Mouse (Mus musculus): ENCODE data around the gene Dhx15. TPM values are rescaled to one million over a fixed set of nuclear protein-coding genes. Genes with fewer than 3 reads are reported as not detected.
A peak's percentile ranks its signal among the peaks of the same experiment; 100 is the strongest.

Dhx15 gene
- polyA plus RNA-seq, 1 experiment from 2014 or later = 141 TPM

- no peaks in the 10 kb centered on the region for H3K36me3 ChIP-seq
- WGBS = 64% methylated on average over 2 of the region's 2 CpGs
- ATAC-seq (ENCODE audit: insufficient number of reproducible peaks, low FRiP score, low TSS enrichment, low read depth) = no peak
Measured at GRCm38 (mm10) chr5:52119822-52120221, 70.5 kb downstream of the Dhx15 start.

GRCm38 (mm10) chr5:52119192-52119591, 71.1 kb downstream of the Dhx15 start:
- WGBS = 43% methylated on average over 2 of the region's 2 CpGs
- H3K4me2 ChIP-seq (replicated peaks) = no peak overlapping the region

More at GRCm38 (mm10) chr5:52119822-52120221, 70.5 kb downstream of the Dhx15 start:
- Histone ChIP-seq H3K27ac (replicated peaks) (no peak overlapping the region), H3K27me3 (peaks cover 17% of the 10 kb centered on the region), H3K4me2 (replicated peaks) (no peak overlapping the region), H3K4me3 (replicated peaks) (no peak overlapping the region), H3K9ac (no peak overlapping the region), H3K9me3 (replicated peaks) (no peaks in the 10 kb centered on the region), H3K4me1 (peaks cover 13% of the 10 kb centered on the region)

DNA sequence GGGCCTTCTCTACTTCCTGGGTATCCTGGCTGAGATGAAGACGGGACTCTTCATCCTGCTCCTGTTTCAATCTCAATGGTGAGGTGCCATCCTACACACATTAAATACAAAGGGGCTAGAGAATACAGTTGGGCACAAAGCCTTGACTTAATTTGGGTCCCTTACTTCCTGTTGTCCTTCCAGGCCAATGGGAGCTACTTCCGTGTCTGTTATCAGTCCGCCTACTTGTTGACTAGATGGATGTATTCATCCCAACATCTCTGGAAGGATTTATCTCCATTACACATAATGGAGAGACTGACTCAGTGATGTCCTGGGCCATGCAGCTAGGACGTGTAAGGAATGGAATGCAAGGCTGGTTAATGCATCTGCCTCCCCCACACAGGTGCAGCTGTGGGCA, 72.5 kb downstream of the Dhx15 start:
- H3K9ac ChIP-seq = no peak overlapping the region
- H3K27me3 ChIP-seq = peaks cover 33% of the 10 kb centered on the region
- H3K4me3 ChIP-seq (replicated peaks) = no peak overlapping the region
- WGBS = 84% methylated on average over 4 of the region's 4 CpGs
- no peak overlapping the region for H3K27ac ChIP-seq (replicated peaks)
- H3K9me3 ChIP-seq (replicated peaks) = no peaks in the 10 kb centered on the region
- H3K4me2 ChIP-seq (replicated peaks) = no peak overlapping the region
- H3K36me3 ChIP-seq = no peaks in the 10 kb centered on the region
- no peak for ATAC-seq (ENCODE audit: insufficient number of reproducible peaks, low FRiP score, low TSS enrichment, low read depth)
- H3K4me1 ChIP-seq = peaks cover 26% of the 10 kb centered on the region

More at GRCm38 (mm10) chr5:52119192-52119591, 71.1 kb downstream of the Dhx15 start:
- H3K4me3 ChIP-seq (replicated peaks) = no peak overlapping the region
- peaks cover 23% of the 10 kb centered on the region for H3K27me3 ChIP-seq
- H3K27ac ChIP-seq (replicated peaks) = no peak overlapping the region
- H3K9ac ChIP-seq = no peak overlapping the region
- no peaks in the 10 kb centered on the region for H3K36me3 ChIP-seq
- H3K9me3 ChIP-seq (replicated peaks) = no peaks in the 10 kb centered on the region
- H3K4me1 ChIP-seq = peaks cover 19% of the 10 kb centered on the region
- ATAC-seq (ENCODE audit: insufficient number of reproducible peaks, low FRiP score, low TSS enrichment, low read depth) = no peak

GRCm38 (mm10) chr5:52116404-52116803, 73.9 kb downstream of the Dhx15 start:
- H3K27me3 ChIP-seq = peaks cover 43% of the 10 kb centered on the region

DNA sequence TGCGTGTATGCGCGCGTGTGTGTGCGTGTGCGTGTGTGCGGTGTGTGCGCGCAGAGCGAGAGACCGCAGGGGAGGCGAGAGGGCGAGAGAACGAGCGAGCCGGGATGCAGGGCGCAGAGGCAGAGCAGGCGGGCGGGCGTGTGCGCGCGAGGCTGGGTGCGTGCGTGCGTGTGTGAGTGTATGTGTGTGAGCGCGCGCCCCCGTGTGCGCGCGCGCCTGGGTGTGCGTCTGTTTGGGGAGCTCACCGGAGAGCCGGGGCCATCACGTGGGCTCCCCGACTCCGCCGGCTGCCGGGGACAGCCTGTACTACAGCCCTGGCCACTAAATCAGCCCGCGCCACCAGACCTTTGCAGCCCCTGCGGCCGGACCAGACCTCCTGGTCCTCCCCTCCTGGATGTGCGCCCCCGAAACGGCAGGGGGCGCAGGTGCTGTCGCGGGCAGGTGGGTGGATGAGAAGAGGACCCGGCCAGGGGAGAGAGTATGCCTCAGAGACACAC, 74.4 kb downstream of the Dhx15 start:
- no peak overlapping the region; the same call in 1 of the 2 replicates for H3K27ac ChIP-seq (replicated peaks)
- H3K4me3 ChIP-seq (replicated peaks) = peak overlapping the region; percentile 75
- H3K36me3 ChIP-seq = no peaks in the 10 kb centered on the region
- ATAC-seq (ENCODE audit: insufficient number of reproducible peaks, low FRiP score, low TSS enrichment, low read depth) = peak; percentile 69
- peak overlapping the region; percentile 31 for H3K9ac ChIP-seq
- H3K27me3 ChIP-seq = peaks cover 44% of the 10 kb centered on the region
- H3K9me3 ChIP-seq (replicated peaks) = no peaks in the 10 kb centered on the region
- peaks cover 33% of the 10 kb centered on the region for H3K4me1 ChIP-seq
- H3K4me2 ChIP-seq (replicated peaks) = peak overlapping the region; percentile 99
- under 1% methylated on average over 52 of the region's 53 CpGs for WGBS

More at GRCm38 (mm10) chr5:52116404-52116803, 73.9 kb downstream of the Dhx15 start:
- H3K4me1 ChIP-seq = peaks cover 33% of the 10 kb centered on the region
- no peak overlapping the region for H3K27ac ChIP-seq (replicated peaks)
- no peaks in the 10 kb centered on the region for H3K9me3 ChIP-seq (replicated peaks)
- H3K36me3 ChIP-seq = no peaks in the 10 kb centered on the region
- no peak overlapping the region for H3K9ac ChIP-seq
- H3K4me3 ChIP-seq (replicated peaks) = peak overlapping the region; percentile 75
- 2% methylated on average over 17 of the region's 17 CpGs for WGBS
- no peak for ATAC-seq (ENCODE audit: insufficient number of reproducible peaks, low FRiP score, low TSS enrichment, low read depth)
- H3K4me2 ChIP-seq (replicated peaks) = peak overlapping the region; percentile 99

- Histone ChIP-seq H3K9ac (peak overlapping the region; percentile 31; the same call in 1 of the 2 replicates), H3K36me3 (no peaks in the 10 kb centered on the region), H3K4me3 (replicated peaks) (peak overlapping the region; percentile 75), H3K9me3 (replicated peaks) (no peaks in the 10 kb centered on the region), H3K4me2 (replicated peaks) (peak overlapping the region; percentile 99), H3K27me3 (peaks cover 54% of the 10 kb centered on the region), H3K27ac (replicated peaks) (no peak overlapping the region), H3K4me1 (peaks cover 33% of the 10 kb centered on the region)
- under 1% methylated on average over 48 of the region's 48 CpGs for WGBS
- ATAC-seq (ENCODE audit: insufficient number of reproducible peaks, low FRiP score, low TSS enrichment, low read depth) = no peak
Measured at GRCm38 (mm10) chr5:52114751-52115451, 75.4 kb downstream of the Dhx15 start.

DNA sequence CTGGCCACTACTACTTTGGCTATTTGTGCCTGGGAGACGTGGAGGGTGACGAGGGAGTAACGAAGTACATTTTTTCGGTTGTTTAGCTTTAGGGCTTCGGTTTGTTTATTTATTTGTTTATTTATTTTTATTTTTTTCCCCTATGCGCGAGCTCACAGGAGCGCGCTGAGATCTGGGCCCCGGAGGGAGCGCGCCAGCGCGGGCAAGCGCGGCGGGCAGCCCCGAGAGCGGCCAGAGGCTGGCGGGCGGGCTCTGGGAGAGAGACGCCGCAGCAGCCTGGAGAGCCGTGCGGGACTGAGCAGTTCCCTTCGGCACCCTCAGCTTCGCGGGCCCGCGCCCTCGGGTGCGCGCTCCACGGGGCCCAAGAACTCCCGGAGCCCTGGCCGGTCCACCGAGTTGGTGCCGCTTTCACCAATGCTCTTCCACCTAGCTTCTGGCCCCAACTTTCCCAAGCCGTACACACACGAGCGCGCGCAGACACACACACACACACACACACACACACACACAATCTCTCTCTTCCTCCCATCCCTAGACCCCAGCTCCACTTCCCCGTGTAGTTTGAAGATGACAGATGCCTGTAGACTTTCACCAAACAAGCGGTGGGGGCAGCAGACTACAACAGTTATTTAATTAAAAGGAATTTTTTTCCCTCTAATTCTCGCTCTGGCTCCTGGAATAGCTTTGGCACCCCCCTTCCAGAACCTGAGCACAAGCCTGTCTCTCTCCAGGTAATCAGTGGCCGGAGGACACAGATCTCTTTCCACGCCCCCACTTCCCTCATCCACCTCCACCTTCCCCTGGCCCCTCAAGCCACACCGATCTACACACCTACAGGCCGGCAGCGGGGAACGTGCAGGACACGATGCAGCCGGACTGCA, 76.2 kb downstream of the Dhx15 start:
- peaks cover 33% of the 10 kb centered on the region for H3K4me1 ChIP-seq
- ATAC-seq (ENCODE audit: insufficient number of reproducible peaks, low FRiP score, low TSS enrichment, low read depth) = peak; percentile 35; the same call in 1 of the 2 replicates
- H3K9ac ChIP-seq = peak overlapping the region; percentile 31
- H3K9me3 ChIP-seq (replicated peaks) = no peaks in the 10 kb centered on the region
- H3K4me3 ChIP-seq (replicated peaks) = peak overlapping the region; percentile 75
- peak overlapping the region; percentile 99 for H3K4me2 ChIP-seq (replicated peaks)
- H3K27ac ChIP-seq (replicated peaks) = no peak overlapping the region
- peaks cover 59% of the 10 kb centered on the region for H3K27me3 ChIP-seq
- H3K36me3 ChIP-seq = no peaks in the 10 kb centered on the region
- WGBS = under 1% methylated on average over 54 of the region's 54 CpGs

- no peak for ATAC-seq (ENCODE audit: insufficient number of reproducible peaks, low FRiP score, low TSS enrichment, low read depth)
- Histone ChIP-seq H3K9me3 (replicated peaks) (no peaks in the 10 kb centered on the region), H3K36me3 (no peaks in the 10 kb centered on the region), H3K27me3 (peaks cover 61% of the 10 kb centered on the region), H3K27ac (replicated peaks) (no peak overlapping the region), H3K4me1 (peaks cover 33% of the 10 kb centered on the region), H3K4me2 (replicated peaks) (peak overlapping the region; percentile 99), H3K9ac (peak overlapping the region; percentile 33; the same call in 1 of the 2 replicates), H3K4me3 (replicated peaks) (peak overlapping the region; percentile 75)
- under 1% methylated on average over 73 of the region's 73 CpGs for WGBS
Measured at GRCm38 (mm10) chr5:52112953-52113841, 77.1 kb downstream of the Dhx15 start.

DNA sequence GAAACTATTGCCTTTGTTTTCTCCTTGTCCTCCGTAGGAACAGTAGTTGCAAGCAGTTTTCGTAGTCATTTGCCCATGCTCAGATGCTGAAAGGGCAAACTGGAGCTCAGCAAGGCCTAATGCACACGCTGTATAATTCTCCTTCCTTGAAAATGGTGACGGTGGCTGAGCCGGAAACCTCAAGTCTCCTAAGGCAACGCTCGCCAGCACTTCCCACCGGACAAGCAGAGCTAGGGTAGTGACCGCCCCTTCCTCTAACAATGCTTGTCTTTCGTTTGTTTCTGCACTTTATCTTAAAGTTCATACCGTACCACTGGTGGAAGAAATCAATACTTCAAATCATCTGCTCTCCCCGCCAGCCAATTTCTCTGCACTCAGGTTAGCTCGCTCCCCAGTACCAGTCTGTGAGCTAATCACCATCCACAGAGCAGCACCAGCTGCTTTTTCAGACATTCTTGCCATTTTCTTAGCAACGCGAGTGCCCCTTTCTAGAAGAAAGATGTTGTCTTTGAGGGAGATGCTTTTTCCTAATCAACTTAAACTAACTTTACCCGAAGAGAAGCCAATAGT, 78.0 kb downstream of the Dhx15 start:
- Histone ChIP-seq H3K4me3 (replicated peaks) (peak overlapping the region; percentile 75), H3K27ac (replicated peaks) (no peak overlapping the region), H3K4me2 (replicated peaks) (peak overlapping the region; percentile 99; the same call in 1 of the 2 replicates), H3K4me1 (peaks cover 33% of the 10 kb centered on the region), H3K36me3 (no peaks in the 10 kb centered on the region), H3K27me3 (peaks cover 55% of the 10 kb centered on the region), H3K9ac (no peak overlapping the region), H3K9me3 (replicated peaks) (no peaks in the 10 kb centered on the region)
- WGBS = 18% methylated on average over 16 of the region's 16 CpGs
- ATAC-seq (ENCODE audit: insufficient number of reproducible peaks, low FRiP score, low TSS enrichment, low read depth) = no peak

Data from embryonic facial prominence, embryonic 15.5 days (tissue).